Mouse (Mus musculus): ENCODE data around the gene C87977.
"Not testable (repeated sequence)": the region's sequence is repeated elsewhere in the genome, so short reads cannot be mapped to it uniquely, and the experiment has no call there.

- not testable (repeated sequence) for TF ChIP-seq CTCF (IDR thresholded peaks at IDR 0.05; ENCODE audit: insufficient read depth, low read length); POLR2A (IDR thresholded peaks at IDR 0.05; ENCODE audit: borderline replicate concordance, extremely low read depth, low read depth, low read length)
Observed at GRCm38 (mm10) chr4:144213218-144213617, at the start of gene C87977.
